Mouse (Mus musculus): ENCODE measurements around the gene Pcyt1b. TPM values are rescaled to one million over a fixed set of nuclear protein-coding genes. Genes with fewer than 3 reads are reported as not detected.

Gene Pcyt1b
- polyA plus RNA-seq, 1 experiment: 1.9 TPM

DNA sequence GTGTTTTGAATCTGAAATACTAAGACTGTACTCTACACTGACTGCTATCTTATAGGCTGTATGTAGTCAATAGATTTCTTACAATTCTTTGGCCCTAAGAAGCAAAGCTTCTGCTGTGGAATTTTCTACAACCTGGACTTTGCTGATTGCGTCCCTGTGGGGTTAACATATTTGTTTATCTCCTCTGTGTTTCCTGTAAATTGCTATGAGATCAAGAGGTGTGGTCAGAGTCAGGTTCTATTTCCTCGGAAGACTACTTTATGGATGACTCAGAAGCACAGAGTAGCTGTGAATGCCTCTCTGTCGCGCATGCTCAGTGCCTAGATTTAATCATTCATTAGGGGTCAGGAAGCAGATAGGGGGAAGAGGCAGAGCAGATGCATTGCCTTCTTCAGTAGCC, 10.1 kb downstream of the Pcyt1b start:
- Histone ChIP-seq H3K4me3 (no peak overlapping the region), H3K36me3 (ENCODE audit: control insufficient read depth, insufficient read depth) (no peaks in the 10 kb centered on the region), H3ac (ENCODE audit: control insufficient read depth, insufficient read length) (no peak overlapping the region), H3K79me2 (ENCODE audit: control insufficient read depth, insufficient read depth) (no peaks in the 10 kb centered on the region), H3K4me2 (ENCODE audit: low read depth) (no peak overlapping the region), H3K27me3 (ENCODE audit: control insufficient read depth, insufficient read depth, insufficient read length) (no peaks in the 10 kb centered on the region)
- TF ChIP-seq POLR2A (IDR thresholded peaks at IDR 0.05; ENCODE audit: insufficient read length, low read depth): no peak
- TF ChIP-seq MAX (IDR thresholded peaks at IDR 0.05; ENCODE audit: low read depth): no peak
- no peak for TF ChIP-seq POLR2AphosphoS2 (IDR thresholded peaks at IDR 0.05; ENCODE audit: insufficient read length, low read depth)
- no peak for TF ChIP-seq TCF12 (IDR thresholded peaks at IDR 0.05; ENCODE audit: insufficient read depth, poor library complexity, severe bottlenecking)
- TF ChIP-seq TCF3 (IDR thresholded peaks at IDR 0.05; ENCODE audit: insufficient read length, low read depth): no peak
- no peak for TF ChIP-seq MYOG (IDR thresholded peaks at IDR 0.05; ENCODE audit: control insufficient read depth in 1 of 3, insufficient read depth in 1 of 3, insufficient read length in 2 of 3, low read depth in 2 of 3)
- TF ChIP-seq E2F4 (IDR thresholded peaks at IDR 0.05; ENCODE audit: insufficient read depth): no peak
- TF ChIP-seq CEBPB (IDR thresholded peaks at IDR 0.05; ENCODE audit: insufficient read depth, poor library complexity, severe bottlenecking): no peak
- TF ChIP-seq REST (IDR thresholded peaks at IDR 0.05; ENCODE audit: insufficient read depth, insufficient read length): no peak
- no peak for TF ChIP-seq MYOD1 (IDR thresholded peaks at IDR 0.05; ENCODE audit: control insufficient read depth in 1 of 3, insufficient read length in 2 of 3, low read depth in 2 of 3)

DNA sequence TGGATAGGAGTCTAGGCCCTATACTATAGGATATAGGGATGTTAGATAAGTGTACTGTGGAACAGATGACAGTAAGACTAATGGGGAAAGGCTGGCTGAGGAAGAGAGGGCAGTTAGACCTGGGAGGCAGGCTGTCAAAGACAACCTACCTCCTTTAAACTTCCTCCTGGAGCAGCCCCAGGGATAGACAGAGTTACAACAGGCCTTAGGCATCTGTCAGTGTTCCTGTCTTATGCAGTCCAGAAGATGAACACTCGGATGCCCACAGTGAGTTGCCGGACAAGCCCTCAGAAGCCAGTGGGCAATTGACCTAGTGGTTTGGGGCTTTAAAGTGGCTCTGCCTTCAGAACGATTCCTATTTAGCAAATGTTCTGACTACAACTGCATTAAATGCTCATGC, 19.8 kb downstream of the Pcyt1b start:
- Histone ChIP-seq H3K27me3 (ENCODE audit: control insufficient read depth, insufficient read depth, insufficient read length) (no peaks in the 10 kb centered on the region), H3K36me3 (ENCODE audit: control insufficient read depth, insufficient read depth) (no peaks in the 10 kb centered on the region), H3ac (ENCODE audit: control insufficient read depth, insufficient read length) (no peak overlapping the region), H3K4me2 (ENCODE audit: low read depth) (peak overlapping the region; percentile 78), H3K4me3 (peak overlapping the region; percentile 27), H3K79me2 (ENCODE audit: control insufficient read depth, insufficient read depth) (no peaks in the 10 kb centered on the region)
- no peak for TF ChIP-seq SRF (IDR thresholded peaks at IDR 0.05; ENCODE audit: control insufficient read depth, insufficient read length, low read depth)
- no peak for TF ChIP-seq USF1 (IDR thresholded peaks at IDR 0.05; ENCODE audit: low read depth)
- TF ChIP-seq CEBPB (IDR thresholded peaks at IDR 0.05; ENCODE audit: insufficient read depth, poor library complexity, severe bottlenecking): no peak
- no peak for TF ChIP-seq E2F4 (IDR thresholded peaks at IDR 0.05; ENCODE audit: insufficient read depth)
- no peak for TF ChIP-seq REST (IDR thresholded peaks at IDR 0.05; ENCODE audit: insufficient read depth, insufficient read length)
- no peak for TF ChIP-seq POLR2A (IDR thresholded peaks at IDR 0.05; ENCODE audit: insufficient read length, low read depth)
- TF ChIP-seq MAX (IDR thresholded peaks at IDR 0.05; ENCODE audit: low read depth): no peak
- TF ChIP-seq TCF3 (IDR thresholded peaks at IDR 0.05; ENCODE audit: insufficient read length, low read depth): no peak
- no peak for TF ChIP-seq POLR2AphosphoS2 (IDR thresholded peaks at IDR 0.05; ENCODE audit: insufficient read length, low read depth)
- TF ChIP-seq MYOD1 (IDR thresholded peaks at IDR 0.05; ENCODE audit: control insufficient read depth in 1 of 3, insufficient read length in 2 of 3, low read depth in 2 of 3): no peak
- TF ChIP-seq MYOG (IDR thresholded peaks at IDR 0.05; ENCODE audit: control insufficient read depth in 1 of 3, insufficient read depth in 1 of 3, insufficient read length in 2 of 3, low read depth in 2 of 3): no peak
- TF ChIP-seq TCF12 (IDR thresholded peaks at IDR 0.05; ENCODE audit: insufficient read depth, poor library complexity, severe bottlenecking): no peak

DNA sequence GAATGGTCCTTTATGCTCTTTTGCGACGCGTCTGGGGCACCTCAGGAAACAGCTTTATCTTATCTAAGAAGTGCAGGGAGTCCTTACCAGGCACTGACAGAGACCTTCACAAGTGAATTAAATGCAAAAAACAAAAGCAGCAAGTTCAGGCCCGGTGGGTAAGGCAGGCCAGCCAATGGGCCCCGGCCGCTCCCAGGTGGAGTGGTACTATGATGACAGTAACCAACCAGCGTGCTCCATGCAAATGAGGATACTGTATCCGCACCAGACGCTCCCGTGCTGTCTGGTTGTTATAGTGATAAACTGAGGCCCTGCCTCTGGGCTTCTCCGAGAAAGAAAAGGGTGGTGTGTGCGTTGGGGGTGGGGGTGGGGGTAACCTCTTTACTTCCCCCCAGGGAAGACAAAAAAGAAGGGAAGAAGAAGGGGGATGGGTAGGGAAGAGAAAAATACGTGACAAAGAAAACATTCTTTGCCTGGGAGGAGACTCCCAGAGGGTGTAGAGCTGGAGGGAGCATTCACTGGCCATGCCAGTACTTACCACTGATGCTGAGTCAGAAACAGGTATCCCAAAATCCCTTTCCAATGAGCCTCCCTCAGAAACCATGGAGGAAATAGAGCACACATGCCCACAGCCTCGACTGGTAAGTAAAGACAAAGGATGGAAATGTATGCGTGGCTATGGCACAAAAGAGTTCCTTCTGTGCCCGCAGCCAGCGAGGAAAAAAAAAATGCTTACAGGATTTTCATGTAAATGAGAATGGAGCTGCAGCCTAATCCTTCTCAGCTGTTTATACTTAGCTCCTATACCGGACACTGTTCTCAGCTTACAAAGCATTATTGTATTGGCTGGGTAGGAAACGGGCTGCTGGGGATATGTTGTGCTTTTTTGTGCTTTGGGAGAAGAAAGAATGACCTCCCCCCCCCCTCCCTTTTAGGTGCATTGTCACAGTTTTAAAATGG, 20.5 kb downstream of the Pcyt1b start:
- TF ChIP-seq TCF3 (IDR thresholded peaks at IDR 0.05; ENCODE audit: insufficient read length, low read depth) (no peak), CEBPB (IDR thresholded peaks at IDR 0.05; ENCODE audit: insufficient read depth, poor library complexity, severe bottlenecking) (no peak), TCF12 (IDR thresholded peaks at IDR 0.05; ENCODE audit: insufficient read depth, poor library complexity, severe bottlenecking) (no peak), POLR2A (IDR thresholded peaks at IDR 0.05; ENCODE audit: insufficient read length, low read depth) (no peak), SRF (IDR thresholded peaks at IDR 0.05; ENCODE audit: control insufficient read depth, insufficient read length, low read depth) (no peak), USF1 (IDR thresholded peaks at IDR 0.05; ENCODE audit: low read depth) (no peak), MAX (IDR thresholded peaks at IDR 0.05; ENCODE audit: low read depth) (no peak)
- peak overlapping the region; percentile 78 for H3K4me2 ChIP-seq (ENCODE audit: low read depth)
- H3K4me3 ChIP-seq: peak overlapping the region; percentile 27
- H3K79me2 ChIP-seq (ENCODE audit: control insufficient read depth, insufficient read depth): no peaks in the 10 kb centered on the region
- no peak overlapping the region for H3ac ChIP-seq (ENCODE audit: control insufficient read depth, insufficient read length)
- H3K36me3 ChIP-seq (ENCODE audit: control insufficient read depth, insufficient read depth): no peaks in the 10 kb centered on the region
- no peaks in the 10 kb centered on the region for H3K27me3 ChIP-seq (ENCODE audit: control insufficient read depth, insufficient read depth, insufficient read length)

DNA sequence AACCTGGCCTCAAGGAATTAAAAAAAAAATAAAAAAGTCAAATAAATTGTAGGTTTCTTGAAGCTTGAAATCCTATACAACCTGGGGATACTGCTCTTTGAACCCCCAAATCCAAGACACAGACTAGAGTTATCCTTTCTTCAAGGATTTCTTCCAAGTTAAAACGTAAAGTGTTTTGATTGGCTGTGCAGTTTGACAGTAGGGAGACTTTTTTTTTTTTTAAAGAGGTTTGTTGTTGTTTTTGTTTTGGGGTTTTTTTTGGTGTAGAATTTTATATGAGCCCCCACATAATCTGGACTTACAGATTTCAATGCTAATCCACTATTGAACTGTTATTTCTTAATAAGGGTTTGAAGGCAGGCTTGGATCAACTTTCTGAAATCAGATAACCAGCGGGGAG, 21.6 kb downstream of the Pcyt1b start:
- no peaks in the 10 kb centered on the region for H3K27me3 ChIP-seq (ENCODE audit: control insufficient read depth, insufficient read depth, insufficient read length)
- H3K4me3 ChIP-seq: peak overlapping the region; percentile 27
- H3K4me2 ChIP-seq (ENCODE audit: low read depth): peak overlapping the region; percentile 78
- no peaks in the 10 kb centered on the region for H3K36me3 ChIP-seq (ENCODE audit: control insufficient read depth, insufficient read depth)
- TF ChIP-seq REST (IDR thresholded peaks at IDR 0.05; ENCODE audit: insufficient read depth, insufficient read length) (no peak), MAX (IDR thresholded peaks at IDR 0.05; ENCODE audit: low read depth) (no peak), USF1 (IDR thresholded peaks at IDR 0.05; ENCODE audit: low read depth) (no peak), TCF12 (IDR thresholded peaks at IDR 0.05; ENCODE audit: insufficient read depth, poor library complexity, severe bottlenecking) (no peak), E2F4 (IDR thresholded peaks at IDR 0.05; ENCODE audit: insufficient read depth) (no peak), POLR2AphosphoS2 (IDR thresholded peaks at IDR 0.05; ENCODE audit: insufficient read length, low read depth) (no peak), MYOD1 (IDR thresholded peaks at IDR 0.05; ENCODE audit: control insufficient read depth in 1 of 3, insufficient read length in 2 of 3, low read depth in 2 of 3) (no peak), SRF (IDR thresholded peaks at IDR 0.05; ENCODE audit: control insufficient read depth, insufficient read length, low read depth) (no peak), POLR2A (IDR thresholded peaks at IDR 0.05; ENCODE audit: insufficient read length, low read depth) (no peak), CEBPB (IDR thresholded peaks at IDR 0.05; ENCODE audit: insufficient read depth, poor library complexity, severe bottlenecking) (no peak), TCF3 (IDR thresholded peaks at IDR 0.05; ENCODE audit: insufficient read length, low read depth) (no peak), MYOG (IDR thresholded peaks at IDR 0.05; ENCODE audit: control insufficient read depth in 1 of 3, insufficient read depth in 1 of 3, insufficient read length in 2 of 3, low read depth in 2 of 3) (no peak)
- no peak overlapping the region for H3ac ChIP-seq (ENCODE audit: control insufficient read depth, insufficient read length)
- H3K79me2 ChIP-seq (ENCODE audit: control insufficient read depth, insufficient read depth): no peaks in the 10 kb centered on the region
